Comparison of ENCODE assay signal across 18 mouse cellular contexts in genomic region chr13:119916966-119917722, GRCm38 (mm10). TPM values are rescaled to one million over a fixed set of nuclear protein-coding genes. Genes with fewer than 3 reads are reported as not detected.
"Had no signal": no experiment of that assay in that cellular context is flagged by ENCODE, and none has a peak within 500 bp of the region (broad histone marks: within the 10 kb centered on the region; RNA-seq: fewer than 3 reads in every experiment).

No protein-coding gene starts in this region.

RNA-seq across cellular contexts. Expression of gene Gm21761, which starts 11.9 kb away (rescaled TPM):
- total RNA-seq: megakaryocyte-erythroid progenitor cell, adult 5-6 weeks had no signal
- polyA plus RNA-seq: liver, embryonic 12.5 days; liver, embryonic 14.5 days; liver, embryonic 16.5 days; lung, embryonic 14.5 days; lung, embryonic 16.5 days; midbrain, embryonic 10.5 days; midbrain, embryonic 12.5 days; midbrain, embryonic 14.5 days; midbrain, embryonic 16.5 days; neural tube, embryonic 12.5 days; neural tube, embryonic 14.5 days; small intestine, adult 2 months; stomach, embryonic 15.5 days; stomach, postnatal 0 days; testis, adult 2 months; thymus, adult 2 months; urinary bladder, adult 2 months had no signal

RNA-seq across cellular contexts. Expression of gene Tcstv1, which starts 22.6 kb away (rescaled TPM):
- total RNA-seq: megakaryocyte-erythroid progenitor cell, adult 5-6 weeks had no signal
- polyA plus RNA-seq: liver, embryonic 12.5 days; liver, embryonic 14.5 days; liver, embryonic 16.5 days; lung, embryonic 14.5 days; lung, embryonic 16.5 days; midbrain, embryonic 10.5 days; midbrain, embryonic 12.5 days; midbrain, embryonic 14.5 days; midbrain, embryonic 16.5 days; neural tube, embryonic 12.5 days; neural tube, embryonic 14.5 days; small intestine, adult 2 months; stomach, embryonic 15.5 days; stomach, postnatal 0 days; testis, adult 2 months; thymus, adult 2 months; urinary bladder, adult 2 months had no signal

RNA-seq across cellular contexts. Expression of gene B020031M17Rik, which starts 33.5 kb away (rescaled TPM):
- total RNA-seq: megakaryocyte-erythroid progenitor cell, adult 5-6 weeks had no signal
- polyA plus RNA-seq: liver, embryonic 12.5 days; liver, embryonic 14.5 days; liver, embryonic 16.5 days; lung, embryonic 14.5 days; lung, embryonic 16.5 days; midbrain, embryonic 10.5 days; midbrain, embryonic 12.5 days; midbrain, embryonic 14.5 days; midbrain, embryonic 16.5 days; neural tube, embryonic 12.5 days; neural tube, embryonic 14.5 days; small intestine, adult 2 months; stomach, embryonic 15.5 days; stomach, postnatal 0 days; testis, adult 2 months; thymus, adult 2 months; urinary bladder, adult 2 months had no signal
